ENCODE assay signal across 24 mouse cellular contexts in genomic region chr13:29734496-29734895, GRCm38 (mm10).
DNase-seq lines count a peak whose midpoint lies in the region; ATAC-seq lines count a peak whose summit lies in the region.
"Had no signal": no experiment of that assay in that cellular context is flagged by ENCODE, and none has a peak within 500 bp of the region (broad histone marks: within the 10 kb centered on the region; RNA-seq: fewer than 3 reads in every experiment).

No protein-coding gene starts in this region.

- ATAC-seq in heart, embryonic 16.5 days (replicated peaks; ENCODE audit: extremely low read depth, insufficient read depth, low FRiP score) = peak; percentile 63; the same call in 1 of the 2 replicates
- no peak for ATAC-seq in midbrain, embryonic 11.5 days (ENCODE audit: low FRiP score)
- no peak for ATAC-seq in midbrain, embryonic 16.5 days
- ATAC-seq in megakaryocyte-erythroid progenitor cell, adult 5-6 weeks (replicated peaks; ENCODE audit: low FRiP score, low TSS enrichment, poor library complexity, severe bottlenecking) = peak; percentile 49
- ATAC-seq: CD4-positive, CD25-positive, alpha-beta regulatory T cell, adult 4 months; forebrain, embryonic 14.5 days; intestine, embryonic 16.5 days had no signal

- no peak overlapping the region for H3K4me3 ChIP-seq in heart, embryonic 16.5 days (ENCODE audit: low read length)
- no peak overlapping the region for H3K4me3 ChIP-seq in midbrain, embryonic 11.5 days (ENCODE audit: low read depth, low read length)
- H3K4me3 ChIP-seq in midbrain, embryonic 16.5 days (ENCODE audit: low read depth, low read length) = no peak overlapping the region
- H3K4me3 ChIP-seq: embryonic facial prominence, embryonic 15.5 days; erythroblast, embryonic 14.5 days; forebrain, embryonic 10.5 days; gastrocnemius, adult 2 months; hindbrain, embryonic 10.5 days had no signal

- H3K4me1 ChIP-seq in heart, embryonic 16.5 days (ENCODE audit: control insufficient read depth, insufficient read depth, low read length) = peaks cover 7% of the 10 kb centered on the region
- H3K4me1 ChIP-seq in midbrain, embryonic 11.5 days (ENCODE audit: control insufficient read depth, insufficient read depth, low read length) = no peaks in the 10 kb centered on the region
- no peaks in the 10 kb centered on the region for H3K4me1 ChIP-seq in midbrain, embryonic 16.5 days (ENCODE audit: control insufficient read depth, insufficient read depth, low read length)
- H3K4me1 ChIP-seq: forebrain, embryonic 10.5 days; hindbrain, embryonic 10.5 days had no signal

- H3K4me2 ChIP-seq in heart, embryonic 16.5 days (ENCODE audit: low read depth, low read length) = no peak overlapping the region
- H3K4me2 ChIP-seq in midbrain, embryonic 11.5 days = no peak overlapping the region
- no peak overlapping the region for H3K4me2 ChIP-seq in midbrain, embryonic 16.5 days (ENCODE audit: low read length)
- H3K4me2 ChIP-seq: embryonic facial prominence, embryonic 15.5 days; hindbrain, embryonic 14.5 days had no signal

- H3K27me3 ChIP-seq in heart, embryonic 16.5 days (ENCODE audit: control insufficient read depth, insufficient read depth, low read length) = no peaks in the 10 kb centered on the region
- no peaks in the 10 kb centered on the region for H3K27me3 ChIP-seq in midbrain, embryonic 11.5 days (ENCODE audit: control insufficient read depth, insufficient read depth, low read length)
- H3K27me3 ChIP-seq in midbrain, embryonic 16.5 days (ENCODE audit: control insufficient read depth, insufficient read depth, low read depth, low read length) = no peaks in the 10 kb centered on the region
- H3K27me3 ChIP-seq: embryonic facial prominence, embryonic 15.5 days had no signal

- no peak overlapping the region for H3K9ac ChIP-seq in heart, embryonic 16.5 days (ENCODE audit: low read length)
- H3K9ac ChIP-seq in midbrain, embryonic 11.5 days (ENCODE audit: low read length) = no peak overlapping the region
- no peak overlapping the region for H3K9ac ChIP-seq in midbrain, embryonic 16.5 days (ENCODE audit: low read depth, low read length)
- H3K9ac ChIP-seq: embryonic facial prominence, embryonic 15.5 days; hindbrain, embryonic 14.5 days had no signal

- no peak for DNase-seq in heart, adult 11 months
- peak; percentile 77 for DNase-seq in midbrain, embryonic 11.5 days (ENCODE audit: low spot score, missing footprints)
- peak; percentile 20 for DNase-seq in MEL-GATA-1-ER (ENCODE audit: extremely low read depth, low read depth)
- no peak for DNase-seq in right cerebral cortex, postnatal 4 days
- DNase-seq: adrenal gland, adult 2 months; adrenal gland, postnatal 36 days; B cell, adult 2 months; cerebellum, adult 2 months; cerebellum, postnatal 10 days; embryo, embryonic 11 days; gastrocnemius, adult 2 months; gastrocnemius, postnatal 25 days had no signal

- H3K9me3 ChIP-seq in heart, embryonic 16.5 days (replicated peaks; ENCODE audit: control insufficient read depth, low read length) = no peaks in the 10 kb centered on the region
- H3K9me3 ChIP-seq in midbrain, embryonic 11.5 days (ENCODE audit: control insufficient read depth, low read length) = no peaks in the 10 kb centered on the region
- no peaks in the 10 kb centered on the region for H3K9me3 ChIP-seq in midbrain, embryonic 16.5 days (replicated peaks; ENCODE audit: control insufficient read depth, low read length, poor library complexity, severe bottlenecking)
- H3K9me3 ChIP-seq: embryonic facial prominence, embryonic 15.5 days; forebrain, embryonic 10.5 days; G1E; hindbrain, embryonic 10.5 days had no signal

- H3K36me3 ChIP-seq in heart, embryonic 16.5 days (ENCODE audit: control insufficient read depth, insufficient read depth) = no peaks in the 10 kb centered on the region; the same call in 1 of the 2 replicates
- no peaks in the 10 kb centered on the region for H3K36me3 ChIP-seq in midbrain, embryonic 11.5 days (ENCODE audit: control insufficient read depth, insufficient read depth, low read length)
- H3K36me3 ChIP-seq in midbrain, embryonic 16.5 days (ENCODE audit: control insufficient read depth, insufficient read depth, low read length) = no peaks in the 10 kb centered on the region
- H3K36me3 ChIP-seq: embryonic facial prominence, embryonic 15.5 days; forebrain, embryonic 10.5 days; hindbrain, embryonic 10.5 days had no signal

- H3K27ac ChIP-seq in heart, embryonic 16.5 days (ENCODE audit: low read length) = peak overlapping the region; percentile 70
- H3K27ac ChIP-seq in midbrain, embryonic 11.5 days (ENCODE audit: low read depth, low read length) = no peak overlapping the region
- no peak overlapping the region for H3K27ac ChIP-seq in midbrain, embryonic 16.5 days (ENCODE audit: low read length)
- H3K27ac ChIP-seq: embryonic facial prominence, embryonic 15.5 days; forebrain, embryonic 10.5 days; gastrocnemius, adult 2 months; hindbrain, embryonic 10.5 days; hindbrain, embryonic 14.5 days had no signal

Comparison
In these comparisons a context has a peak if more than half of its experiments do, and no peak if none do; other contexts are left out.
1. ATAC-seq: peak in heart, embryonic 16.5 days (single experiment) and megakaryocyte-erythroid progenitor cell, adult 5-6 weeks (single experiment); none in midbrain, embryonic 11.5 days (single experiment) and midbrain, embryonic 16.5 days (single experiment).
2. DNase-seq: peak in midbrain, embryonic 11.5 days (single experiment) and MEL-GATA-1-ER (single experiment); none in heart, adult 11 months (single experiment) and right cerebral cortex, postnatal 4 days (single experiment).